Mouse (Mus musculus) megakaryocyte, embryonic 14.5 days (primary cell): ENCODE measurements around the gene Gm42906.

Experiments used
- FLI1 ChIP-seq: IDR thresholded peaks from 2 replicates; pipeline ENCODE4 v1.6.1; 2012; ENCODE audit warnings: low read length, inconsistent platforms, mixed read lengths
- GATA1 ChIP-seq: IDR thresholded peaks from 3 replicates; pipeline ENCODE4 v1.6.1; 2012; ENCODE audit warnings: mixed read lengths, low read length, inconsistent platforms, borderline replicate concordance

- no peak for TF ChIP-seq FLI1
- no peak for TF ChIP-seq GATA1
These were observed 250.8 kb downstream of the Gm42906 start for GRCm38 (mm10) chr5:151177171-151177570.
